Mouse (Mus musculus) E14TG2a.4 (cell line): ENCODE data around the gene Gm12216.

Experiments used
- CTCF ChIP-seq: conservative IDR thresholded peaks from 2 replicates; pipeline ENCODE4 v1.5.1; 2014; ENCODE audit warnings: low read length
- NANOG ChIP-seq: IDR thresholded peaks from 2 replicates; pipeline ENCODE4 v1.6.1; 2014; ENCODE audit warnings: borderline replicate concordance, low read length, mixed read lengths
- POU5F1 ChIP-seq: IDR thresholded peaks from 2 replicates; pipeline ENCODE4 v1.6.1; 2014; ENCODE audit warnings: low read length, borderline replicate concordance

DNA sequence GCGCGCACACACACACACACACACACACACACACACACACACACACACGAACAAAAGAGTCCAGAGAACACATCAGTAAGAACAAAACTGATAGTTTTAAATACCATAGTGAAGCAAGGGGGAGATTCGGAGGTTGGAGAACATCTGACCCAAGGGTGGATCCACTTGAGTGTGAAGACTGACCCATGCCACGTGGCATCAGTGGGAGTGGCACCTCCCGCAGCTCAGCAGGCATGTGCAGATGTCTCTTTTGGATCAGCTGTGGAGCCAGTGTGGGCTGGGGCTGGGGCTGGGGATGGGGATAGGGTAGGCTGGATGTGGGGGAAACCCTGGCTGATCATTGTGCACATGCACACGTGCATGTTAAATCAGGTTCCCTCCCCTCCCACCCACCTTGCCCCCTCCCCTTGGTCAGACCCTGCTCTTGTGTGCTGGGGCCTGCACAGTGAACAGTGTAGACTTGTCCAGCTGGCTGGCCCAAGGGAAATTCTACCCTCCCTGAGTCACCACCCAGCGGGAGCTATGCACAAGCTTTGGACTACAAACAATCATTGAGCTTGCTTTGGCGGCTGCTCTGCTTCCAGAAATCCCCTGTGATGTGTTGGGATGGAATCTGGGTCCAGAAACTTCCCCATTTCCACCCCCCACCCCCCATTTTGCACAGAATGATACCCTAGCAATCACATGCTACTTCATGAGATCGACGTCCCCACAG lies 37.7 kb downstream of the Gm12216 start:
- no peak for TF ChIP-seq CTCF
- TF ChIP-seq NANOG, result no peak
- no peak for TF ChIP-seq POU5F1
